Mouse (Mus musculus) kidney, embryonic 15.5 days (tissue): ENCODE data around the gene Abhd6. TPM values are rescaled to one million over a fixed set of nuclear protein-coding genes. Genes with fewer than 3 reads are reported as not detected.

Experiments
- ATAC-seq: fragments of 200-750 bp; cut with Nextera tagmentation; replicated peaks from 2 replicates; pipeline ENCODE4 v1.8.0; 2017; ENCODE audit warnings: moderate TSS enrichment; ENCODE audit not compliant: low FRiP score
- H3K27ac ChIP-seq: fragments of 300-500 bp; sonication (generic); 2 replicates; pipeline ENCODE4 v1.5.1; 2015; ENCODE audit warnings: mild to moderate bottlenecking, inconsistent platforms
- H3K27me3 ChIP-seq: fragments of 300-500 bp; sonication (generic); 2 replicates; pipeline ENCODE4 v1.6.1; 2015; ENCODE audit warnings: inconsistent platforms
- H3K36me3 ChIP-seq: fragments of 300-500 bp; sonication (generic); 2 replicates; pipeline ENCODE4 v1.6.1; 2015; ENCODE audit warnings: inconsistent platforms
- H3K4me1 ChIP-seq: fragments of 300-500 bp; sonication (generic); 2 replicates; pipeline ENCODE4 v1.6.1; 2015; ENCODE audit warnings: inconsistent platforms
- H3K4me2 ChIP-seq: fragments of 300-500 bp; sonication (generic); 2 replicates; pipeline ENCODE4 v1.6.1; 2015; ENCODE audit warnings: moderate library complexity, mild to moderate bottlenecking, inconsistent platforms
- H3K4me3 ChIP-seq: fragments of 300-500 bp; sonication (generic); replicated peaks from 2 replicates; pipeline ENCODE4 v1.5.1; 2015; ENCODE audit warnings: mild to moderate bottlenecking, inconsistent platforms
- H3K9ac ChIP-seq: fragments of 300-500 bp; sonication (generic); 2 replicates; pipeline ENCODE4 v1.6.1; 2015; ENCODE audit warnings: mild to moderate bottlenecking, inconsistent platforms
- H3K9me3 ChIP-seq: fragments of 300-500 bp; sonication (generic); replicated peaks from 2 replicates; pipeline ENCODE4 v1.6.1; 2016; ENCODE audit warnings: inconsistent platforms
- WGBS: fragments of 180-500 bp; shearing (Covaris S2); methylation state at CpG from one replicate; pipeline ENCODE4 v1.1.7; 2015; ENCODE audit warnings: mixed read lengths; 5-methylcytosine and 5-hydroxymethylcytosine counted together
- polyA plus RNA-seq: library from polyadenylated mRNA; unstranded; fragments of >200 nt; fragmentation: Nextera tagmentation; extraction: Ambion mirVana; gene quantifications from 2 replicates; pipeline ENCODE4 v1.2.1, GENCODE M21; 2015

Abhd6 gene
- polyA plus RNA-seq, 1 experiment from 2014 or later: 26.6 TPM

DNA sequence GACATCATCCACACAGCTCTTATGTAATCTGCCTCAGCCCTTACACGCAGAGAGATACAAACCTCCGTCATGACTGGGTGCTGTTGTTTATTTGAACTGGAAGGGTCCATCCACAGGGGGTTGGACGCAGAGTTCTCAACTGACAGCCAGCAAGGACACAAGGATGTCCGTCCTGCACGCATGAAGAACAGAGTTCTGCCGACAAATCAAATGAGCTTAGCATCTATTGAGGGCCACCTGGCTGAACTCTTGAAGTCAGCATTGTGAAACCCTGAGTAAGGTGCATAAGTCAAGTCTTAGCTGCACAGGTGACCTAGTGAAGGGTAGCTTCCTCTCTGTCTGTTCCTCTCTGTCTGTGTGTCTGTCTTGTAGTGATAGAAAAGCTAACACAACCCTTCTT is 33.2 kb downstream of the Abhd6 start:
- Histone ChIP-seq H3K4me3 (no peak overlapping the region), H3K4me2 (no peak overlapping the region), H3K9ac (no peak overlapping the region), H3K27me3 (no peaks in the 10 kb centered on the region), H3K27ac (no peak overlapping the region), H3K4me1 (no peaks in the 10 kb centered on the region; the same call in 1 of the 2 replicates), H3K36me3 (no peaks in the 10 kb centered on the region), H3K9me3 (no peaks in the 10 kb centered on the region)
- ATAC-seq: no peak
- 91% methylated on average over 6 of the region's 6 CpGs for WGBS

DNA sequence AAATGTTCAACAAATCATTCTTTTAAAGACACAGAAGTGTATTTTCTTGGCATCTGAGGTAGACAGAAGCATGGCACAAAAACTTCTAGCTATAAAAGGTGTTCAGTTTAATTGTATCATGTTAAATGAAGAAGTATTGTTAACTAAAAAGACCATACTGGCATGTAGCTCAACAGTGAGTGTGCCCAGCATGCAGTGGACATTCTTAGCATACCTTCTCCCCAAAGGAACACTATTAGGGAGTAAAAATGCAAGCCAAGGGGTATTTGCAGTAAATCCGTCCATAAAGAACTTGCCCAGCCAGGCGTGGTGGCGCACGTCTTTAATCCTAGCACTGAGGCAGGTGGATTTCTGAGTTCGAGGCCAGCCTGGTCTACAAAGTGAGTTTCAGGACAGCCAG is 33.7 kb downstream of the Abhd6 start:
- H3K36me3 ChIP-seq: no peaks in the 10 kb centered on the region
- ATAC-seq: no peak
- H3K27ac ChIP-seq: no peak overlapping the region

DNA sequence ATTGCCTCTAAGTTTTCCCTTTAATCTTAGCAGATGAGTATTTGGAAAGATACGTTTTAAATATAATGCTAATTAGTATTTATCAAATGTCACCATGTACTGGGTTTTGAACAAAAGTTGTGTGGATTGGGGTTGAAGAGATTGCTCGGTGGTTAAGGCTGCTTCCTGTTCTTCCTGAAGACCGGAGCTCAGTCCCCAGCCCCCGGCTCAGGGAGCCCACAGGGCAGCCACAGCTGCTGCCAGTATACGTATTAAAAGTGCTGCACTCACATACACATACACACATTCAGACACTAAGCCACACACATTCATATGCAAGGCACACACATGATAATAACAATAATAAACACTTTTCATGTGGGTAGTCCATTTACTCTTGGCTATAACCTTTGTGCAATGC is 35.4 kb downstream of the Abhd6 start:
- Histone ChIP-seq H3K9me3 (no peaks in the 10 kb centered on the region), H3K4me2 (no peak overlapping the region), H3K4me1 (no peaks in the 10 kb centered on the region), H3K36me3 (peaks cover 4% of the 10 kb centered on the region; the same call in 1 of the 2 replicates), H3K27me3 (no peaks in the 10 kb centered on the region), H3K27ac (no peak overlapping the region), H3K9ac (no peak overlapping the region), H3K4me3 (no peak overlapping the region)
- ATAC-seq: no peak
- WGBS: 74% methylated on average over 5 of the region's 5 CpGs

More for the DNA sequence above, 33.7 kb downstream of the Abhd6 start:
- Histone ChIP-seq H3K4me3 (no peak overlapping the region), H3K27me3 (no peaks in the 10 kb centered on the region), H3K4me1 (no peaks in the 10 kb centered on the region; the same call in 1 of the 2 replicates), H3K9ac (no peak overlapping the region), H3K9me3 (no peaks in the 10 kb centered on the region), H3K4me2 (no peak overlapping the region)
- 77% methylated on average over 5 of the region's 5 CpGs for WGBS

GRCm38 (mm10) chr14:8038791-8039448 is 36.2 kb downstream of the Abhd6 start:
- Histone ChIP-seq H3K4me1 (no peaks in the 10 kb centered on the region), H3K9me3 (no peaks in the 10 kb centered on the region), H3K27ac (no peak overlapping the region), H3K4me2 (no peak overlapping the region), H3K27me3 (no peaks in the 10 kb centered on the region), H3K36me3 (peaks cover 7% of the 10 kb centered on the region; the same call in 1 of the 2 replicates), H3K4me3 (no peak overlapping the region), H3K9ac (no peak overlapping the region)
- WGBS: 81% methylated on average over 7 of the region's 7 CpGs
- ATAC-seq: no peak

DNA sequence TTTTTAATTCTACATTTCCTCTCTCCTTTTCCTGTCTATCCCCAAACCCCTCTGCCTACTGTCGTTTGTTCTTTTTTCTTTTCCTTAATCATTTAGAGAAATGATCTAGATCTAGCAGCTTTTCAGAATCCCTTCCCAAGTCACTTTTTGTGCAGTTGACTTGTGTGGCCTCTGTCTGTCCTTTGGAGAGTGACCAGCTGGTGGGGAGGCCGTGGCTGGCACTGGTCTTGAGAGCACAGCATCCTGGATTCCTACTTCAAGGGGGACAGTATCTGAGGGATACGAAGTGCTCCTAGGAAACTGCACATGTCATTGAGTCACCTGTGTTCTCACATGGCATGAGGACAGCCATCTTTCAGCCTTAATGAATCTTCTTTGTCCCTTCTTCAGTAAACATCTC is 37.5 kb downstream of the Abhd6 start:
- Histone ChIP-seq H3K9me3 (no peaks in the 10 kb centered on the region), H3K4me1 (no peaks in the 10 kb centered on the region), H3K9ac (no peak overlapping the region), H3K36me3 (peaks cover 11% of the 10 kb centered on the region; the same call in 1 of the 2 replicates), H3K27me3 (no peaks in the 10 kb centered on the region), H3K27ac (no peak overlapping the region), H3K4me3 (no peak overlapping the region), H3K4me2 (no peak overlapping the region)
- no peak for ATAC-seq
- WGBS: 66% methylated on average over 3 of the region's 3 CpGs

- H3K4me2 ChIP-seq: no peak overlapping the region
- ATAC-seq: no peak
Observed at GRCm38 (mm10) chr14:8040911-8041678, 38.4 kb downstream of the Abhd6 start.

DNA sequence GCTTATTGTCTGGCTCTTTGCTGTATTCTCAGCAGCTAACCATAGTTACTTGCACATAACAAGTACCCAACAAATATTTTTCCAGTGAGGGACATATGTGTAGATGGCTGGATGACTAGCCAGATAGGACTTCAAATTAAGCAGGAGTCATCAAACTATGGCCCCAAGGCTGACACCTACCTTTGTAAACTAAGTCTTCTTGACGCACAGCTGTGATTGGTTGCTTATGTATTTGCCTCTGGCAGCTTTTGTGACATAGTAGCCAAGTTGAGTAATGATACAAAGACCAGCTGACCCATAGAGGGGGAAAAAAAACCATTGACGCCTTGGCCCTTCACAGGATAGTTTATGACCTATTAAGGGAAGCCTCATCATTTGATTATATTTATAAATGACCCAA is 39.4 kb downstream of the Abhd6 start:
- 88% methylated on average over 2 of the region's 2 CpGs for WGBS
- H3K27me3 ChIP-seq: no peaks in the 10 kb centered on the region
- no peak overlapping the region for H3K4me3 ChIP-seq
- no peak for ATAC-seq
- H3K27ac ChIP-seq: no peak overlapping the region
- no peaks in the 10 kb centered on the region for H3K4me1 ChIP-seq
- no peaks in the 10 kb centered on the region for H3K9me3 ChIP-seq
- H3K36me3 ChIP-seq: peaks cover 18% of the 10 kb centered on the region
- no peak overlapping the region for H3K4me2 ChIP-seq
- H3K9ac ChIP-seq: no peak overlapping the region

More at GRCm38 (mm10) chr14:8040911-8041678, 38.4 kb downstream of the Abhd6 start:
- no peaks in the 10 kb centered on the region for H3K4me1 ChIP-seq
- 87% methylated on average over 12 of the region's 12 CpGs for WGBS
- no peak overlapping the region for H3K27ac ChIP-seq
- H3K9ac ChIP-seq: no peak overlapping the region
- no peaks in the 10 kb centered on the region for H3K9me3 ChIP-seq
- peaks cover 18% of the 10 kb centered on the region for H3K36me3 ChIP-seq
- H3K4me3 ChIP-seq: no peak overlapping the region
- H3K27me3 ChIP-seq: no peaks in the 10 kb centered on the region

DNA sequence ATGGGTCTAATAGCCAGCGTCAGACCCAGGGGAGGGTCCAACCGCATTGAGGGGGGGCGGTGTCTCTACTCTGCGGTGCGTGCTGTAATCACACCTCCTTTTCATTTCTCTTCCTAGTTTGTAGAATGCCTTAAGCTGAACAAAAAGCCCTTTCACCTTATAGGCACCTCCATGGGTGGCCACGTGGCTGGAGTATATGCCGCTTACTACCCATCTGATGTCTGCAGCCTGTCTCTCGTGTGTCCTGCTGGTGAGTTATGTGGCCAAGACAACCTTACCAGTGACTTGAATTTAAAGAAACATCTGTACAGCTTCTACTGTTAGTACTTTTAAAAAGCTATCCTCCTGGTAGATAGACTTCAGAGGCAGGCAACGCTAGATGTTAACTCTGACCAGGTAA is 39.9 kb downstream of the Abhd6 start:
- no peak for ATAC-seq
- H3K36me3 ChIP-seq: peaks cover 23% of the 10 kb centered on the region
- WGBS: 92% methylated on average over 9 of the region's 9 CpGs

GRCm38 (mm10) chr14:8044330-8044729 is 41.6 kb downstream of the Abhd6 start:
- H3K9me3 ChIP-seq: no peaks in the 10 kb centered on the region
- H3K27ac ChIP-seq: no peak overlapping the region
- no peak overlapping the region for H3K9ac ChIP-seq
- H3K4me1 ChIP-seq: no peaks in the 10 kb centered on the region
- H3K27me3 ChIP-seq: no peaks in the 10 kb centered on the region
- peaks cover 27% of the 10 kb centered on the region for H3K36me3 ChIP-seq
- no peak overlapping the region for H3K4me3 ChIP-seq
- WGBS: 67% methylated on average over 8 of the region's 8 CpGs
- ATAC-seq: no peak
- no peak overlapping the region for H3K4me2 ChIP-seq

More for the DNA sequence above, 39.9 kb downstream of the Abhd6 start:
- Histone ChIP-seq H3K9ac (no peak overlapping the region), H3K4me2 (no peak overlapping the region), H3K9me3 (no peaks in the 10 kb centered on the region), H3K27me3 (no peaks in the 10 kb centered on the region), H3K4me1 (no peaks in the 10 kb centered on the region), H3K27ac (no peak overlapping the region), H3K4me3 (no peak overlapping the region)

DNA sequence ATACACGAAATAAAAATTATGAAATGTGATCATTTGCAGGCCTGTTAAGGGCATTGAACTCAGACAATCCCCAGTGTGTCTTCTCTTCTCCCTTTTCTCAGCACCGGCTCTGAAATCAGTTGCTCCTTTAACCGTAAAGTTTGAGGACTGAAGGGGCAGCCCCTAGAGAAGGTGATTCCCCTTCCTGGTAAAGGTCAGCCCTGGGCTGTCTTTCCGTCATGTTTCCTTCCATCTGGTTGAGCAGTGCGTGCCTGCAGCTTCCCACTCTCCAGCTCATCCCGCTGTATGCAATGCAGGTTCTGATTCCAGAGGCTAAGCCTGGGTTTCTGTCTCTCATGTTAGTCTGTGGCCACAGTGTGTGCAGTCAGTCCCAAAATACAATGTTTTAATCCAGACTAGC is 42.1 kb downstream of the Abhd6 start:
- H3K27ac ChIP-seq: no peak overlapping the region
- peaks cover 32% of the 10 kb centered on the region for H3K36me3 ChIP-seq
- H3K4me2 ChIP-seq: no peak overlapping the region
- no peak for ATAC-seq
- no peak overlapping the region for H3K9ac ChIP-seq
- WGBS: 87% methylated on average over 6 of the region's 6 CpGs
- no peaks in the 10 kb centered on the region for H3K4me1 ChIP-seq
- H3K4me3 ChIP-seq: no peak overlapping the region
- no peaks in the 10 kb centered on the region for H3K27me3 ChIP-seq
- H3K9me3 ChIP-seq: no peaks in the 10 kb centered on the region

GRCm38 (mm10) chr14:8045187-8045846 is 42.6 kb downstream of the Abhd6 start:
- Histone ChIP-seq H3K27ac (no peak overlapping the region), H3K36me3 (peaks cover 37% of the 10 kb centered on the region), H3K9me3 (no peaks in the 10 kb centered on the region), H3K9ac (no peak overlapping the region), H3K4me3 (no peak overlapping the region), H3K27me3 (no peaks in the 10 kb centered on the region), H3K4me2 (no peak overlapping the region), H3K4me1 (no peaks in the 10 kb centered on the region)
- 86% methylated on average over 11 of the region's 11 CpGs for WGBS
- ATAC-seq: no peak

GRCm38 (mm10) chr14:8046839-8047238 is 44.1 kb downstream of the Abhd6 start:
- H3K4me3 ChIP-seq: no peak overlapping the region
- no peak overlapping the region for H3K4me2 ChIP-seq
- 94% methylated on average over 6 of the region's 6 CpGs for WGBS
- ATAC-seq: no peak
- peaks cover 38% of the 10 kb centered on the region for H3K36me3 ChIP-seq
- H3K27me3 ChIP-seq: no peaks in the 10 kb centered on the region
- H3K4me1 ChIP-seq: no peaks in the 10 kb centered on the region
- H3K9me3 ChIP-seq: no peaks in the 10 kb centered on the region
- no peak overlapping the region for H3K27ac ChIP-seq
- H3K9ac ChIP-seq: no peak overlapping the region
